Mouse (Mus musculus) CH12.LX (cell line): ENCODE measurements around the gene Mboat1.

Source experiments
- CHD1 ChIP-seq: IDR thresholded peaks from 2 replicates; pipeline ENCODE4 v1.6.1; 2012; ENCODE audit warnings: low read depth, low read length, improper control_type of control experiment, inconsistent platforms
- CTCF ChIP-seq, 2 experiments: IDR thresholded peaks in 1 of 2; conservative IDR thresholded peaks in 1 of 2; 2 replicates each; pipeline ENCODE4 v1.5.1; 2011 to 2012; ENCODE audit warnings: low read depth in 2 of 2, low read length in 2 of 2, improper control_type of control experiment in 1 of 2, inconsistent platforms in 1 of 2, mild to moderate bottlenecking in 1 of 2, moderate library complexity in 1 of 2
- HCFC1 ChIP-seq: IDR thresholded peaks from 2 replicates; pipeline ENCODE4 v1.6.1; 2012; ENCODE audit warnings: low read depth, mild to moderate bottlenecking, inconsistent platforms, low read length, improper control_type of control experiment
- KAT2A ChIP-seq: IDR thresholded peaks from 2 replicates; pipeline ENCODE4 v1.6.1; 2012; ENCODE audit warnings: low read length, improper control_type of control experiment, inconsistent platforms; ENCODE audit not compliant: insufficient replicate concordance
- MAFK ChIP-seq: IDR thresholded peaks from 2 replicates; pipeline ENCODE4 v1.6.1; 2011; ENCODE audit warnings: low read length, improper control_type of control experiment; ENCODE audit not compliant: insufficient replicate concordance
- NELFE ChIP-seq: IDR thresholded peaks from 2 replicates; pipeline ENCODE4 v1.6.1; 2011; ENCODE audit warnings: low read depth, low read length, improper control_type of control experiment
- POLR2A ChIP-seq: IDR thresholded peaks from 2 replicates; pipeline ENCODE4 v1.6.1; 2011; ENCODE audit warnings: low read depth, mild to moderate bottlenecking, improper control_type of control experiment, low read length
- USF1 ChIP-seq: IDR thresholded peaks from 2 replicates; pipeline ENCODE4 v1.6.1; 2014; ENCODE audit warnings: low read depth, mild to moderate bottlenecking, inconsistent platforms, low read length, improper control_type of control experiment

DNA sequence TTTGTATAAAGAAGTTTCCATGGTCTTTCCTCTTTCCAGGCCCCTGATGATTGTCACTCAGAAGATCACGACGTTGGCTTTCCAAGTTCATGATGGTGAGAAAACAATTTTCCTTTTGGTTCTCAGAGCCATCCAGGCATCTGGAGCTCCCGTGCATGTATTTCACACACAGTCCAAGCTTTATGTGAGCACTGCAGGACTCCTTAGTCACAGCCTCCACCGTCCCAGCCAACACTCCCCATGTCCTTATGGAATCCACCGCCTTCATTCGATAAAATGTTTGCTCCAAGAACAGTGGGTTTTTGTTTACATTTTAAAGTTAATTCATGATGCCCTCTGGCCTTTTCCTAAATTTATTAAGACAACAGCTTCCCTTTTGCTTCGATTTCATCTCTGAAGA, 83.3 kb downstream of the Mboat1 start:
- no peak for TF ChIP-seq KAT2A
- TF ChIP-seq USF1, result no peak
- TF ChIP-seq CHD1, result no peak
- no peak for TF ChIP-seq POLR2A
- no peak for TF ChIP-seq NELFE
- TF ChIP-seq CTCF (conservative IDR thresholded peaks at IDR 0.05 in 1 of 2, IDR thresholded peaks at IDR 0.05 in 1 of 2; ENCODE audit: low read depth in 2 of 2, low read length in 2 of 2), result no peak
- TF ChIP-seq MAFK, result no peak
- TF ChIP-seq HCFC1, result no peak
